Mouse (Mus musculus): ENCODE data around the gene Ptpn18. TPM values are rescaled to one million over a fixed set of nuclear protein-coding genes. Genes with fewer than 3 reads are reported as not detected.

Ptpn18 gene
- polyA plus RNA-seq (2015; fragmentation: Nextera tagmentation; extraction: Ambion mirVana), result 26.9 and 29.4 TPM in 2 replicates

DNA sequence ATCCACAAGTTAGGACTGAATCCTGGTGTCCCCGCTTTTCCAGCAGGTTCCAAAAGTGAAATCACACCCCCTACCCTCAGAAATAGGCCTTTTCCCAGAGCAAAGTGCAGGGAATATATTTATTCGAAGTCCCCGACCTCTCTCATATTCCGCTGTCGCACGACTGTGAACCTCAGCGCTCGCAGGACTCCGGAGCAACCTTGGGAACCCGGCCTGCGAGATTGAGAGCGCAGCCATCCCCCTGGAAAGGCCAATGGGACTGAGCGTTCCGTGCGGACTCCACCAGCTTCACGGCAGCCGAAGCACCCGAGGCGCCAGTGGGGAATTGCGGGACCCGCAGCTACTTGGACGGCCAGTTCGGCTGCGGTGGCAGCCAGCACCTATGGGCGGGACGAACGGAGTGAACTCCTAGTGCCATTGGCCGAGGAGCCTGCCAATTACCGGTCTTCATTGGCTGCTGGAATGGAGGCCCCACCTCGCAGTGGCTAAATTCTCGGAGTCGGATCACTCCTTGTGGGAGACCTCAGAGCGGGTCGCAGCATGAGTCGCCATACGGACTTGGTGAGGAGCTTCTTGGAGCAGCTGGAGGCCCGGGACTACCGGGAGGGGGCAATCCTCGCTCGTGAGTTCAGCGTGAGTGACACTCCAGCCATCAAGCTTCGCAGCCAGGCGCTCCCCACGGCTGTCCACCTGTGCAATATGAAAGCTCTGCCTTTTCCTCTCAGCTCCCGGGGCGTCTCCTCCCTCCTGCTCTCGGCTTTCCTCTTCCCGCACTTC is at the start of gene Ptpn18:
TSS of gene Ptpn18 (plus strand) at position 479 of the 777 bp plus-strand sequence.
- H3K27ac ChIP-seq (replicated peaks), result peak within 1 kb of the TSS; percentile 67; the same call in 1 of the 2 replicates

GRCm38 (mm10) chr1:34428466-34428865 is 31.1 kb upstream of the Ptpn18 start:
- Histone ChIP-seq H3K27ac (replicated peaks) (no peak overlapping the region), H3K36me3 (ENCODE audit: control insufficient read depth, insufficient read depth, low read length) (no peaks in the 10 kb centered on the region; the same call in 1 of the 2 replicates), H3K9ac (ENCODE audit: low read length) (no peak overlapping the region), H3K4me2 (replicated peaks; ENCODE audit: low read depth) (no peak overlapping the region), H3K4me3 (ENCODE audit: low read depth, low read length) (no peak overlapping the region), H3K9me3 (ENCODE audit: control insufficient read depth, low read length) (peaks cover 3% of the 10 kb centered on the region; the same call in 1 of the 2 replicates), H3K4me1 (replicated peaks; ENCODE audit: control insufficient read depth, insufficient read depth) (no peaks in the 10 kb centered on the region), H3K27me3 (ENCODE audit: control insufficient read depth, insufficient read depth, low read length) (no peaks in the 10 kb centered on the region)
- 98% methylated on average over 2 of the region's 2 CpGs for WGBS
- ATAC-seq (ENCODE audit: low FRiP score, low TSS enrichment) (no peak), DNase-seq (ENCODE audit: low spot score) (no peak)
- no peak for TF ChIP-seq EP300 (optimal IDR thresholded peaks at IDR 0.05)

More for the DNA sequence above, at the start of gene Ptpn18:
- H3K4me1 ChIP-seq (replicated peaks; ENCODE audit: control insufficient read depth, insufficient read depth), result no peaks in the 10 kb centered on the region; the same call in 1 of the 2 replicates
- peak; percentile 94 for ATAC-seq (ENCODE audit: low FRiP score, low TSS enrichment)
- TF ChIP-seq EP300 (optimal IDR thresholded peaks at IDR 0.05), result no peak
- 0 out of 2 replicates have a peak, but pooled peaks have one; percentile 35 for TF ChIP-seq CTCF (IDR thresholded peaks at IDR 0.05; ENCODE audit: low read depth)
- WGBS, result 1% methylated on average over 48 of the region's 48 CpGs
- H3K36me3 ChIP-seq (ENCODE audit: control insufficient read depth, insufficient read depth, low read length), result no peaks in the 10 kb centered on the region
- H3K4me2 ChIP-seq (replicated peaks; ENCODE audit: low read depth), result peak within 1 kb of the TSS; percentile 86
- H3K27me3 ChIP-seq (ENCODE audit: control insufficient read depth, insufficient read depth, low read length), result no peaks in the 10 kb centered on the region
- peak within 1 kb of the TSS; percentile 52 for H3K4me3 ChIP-seq (ENCODE audit: low read depth, low read length)
- peak within 1 kb of the TSS; percentile 56 for H3K9ac ChIP-seq (ENCODE audit: low read length)
- no peaks in the 10 kb centered on the region for H3K9me3 ChIP-seq (ENCODE audit: control insufficient read depth, low read length)
- DNase-seq (ENCODE audit: low spot score), result peak; percentile 94

DNA sequence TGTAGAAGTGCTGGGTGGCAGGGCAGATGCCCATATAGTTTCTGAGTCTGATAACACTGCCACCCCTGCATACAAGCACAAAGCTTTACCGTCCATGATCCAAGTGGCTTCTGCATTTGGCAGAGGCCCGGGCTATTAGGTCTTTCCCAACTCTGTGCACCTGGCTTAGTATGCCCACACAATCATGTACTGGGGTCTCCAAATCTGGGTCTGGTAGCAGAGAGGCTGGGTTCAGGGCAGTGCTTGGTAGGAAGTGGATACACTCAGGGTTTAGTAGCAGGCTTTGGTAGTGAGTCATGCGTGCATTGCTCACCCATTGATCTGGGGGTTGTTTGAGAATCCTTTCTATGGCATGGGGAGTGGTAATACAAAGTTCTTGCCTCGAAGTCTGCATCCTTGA is 30.3 kb upstream of the Ptpn18 start:
- no peak for TF ChIP-seq CTCF (IDR thresholded peaks at IDR 0.05; ENCODE audit: low read depth)
- no peak for TF ChIP-seq EP300 (optimal IDR thresholded peaks at IDR 0.05)
- DNase-seq (ENCODE audit: low spot score), result no peak
- ATAC-seq (ENCODE audit: low FRiP score, low TSS enrichment), result no peak
- Histone ChIP-seq H3K4me1 (replicated peaks; ENCODE audit: control insufficient read depth, insufficient read depth) (no peaks in the 10 kb centered on the region), H3K9me3 (ENCODE audit: control insufficient read depth, low read length) (peaks cover 3% of the 10 kb centered on the region; the same call in 1 of the 2 replicates), H3K27me3 (ENCODE audit: control insufficient read depth, insufficient read depth, low read length) (no peaks in the 10 kb centered on the region), H3K4me2 (replicated peaks; ENCODE audit: low read depth) (no peak overlapping the region), H3K9ac (ENCODE audit: low read length) (no peak overlapping the region), H3K36me3 (ENCODE audit: control insufficient read depth, insufficient read depth, low read length) (no peaks in the 10 kb centered on the region; the same call in 1 of the 2 replicates), H3K27ac (replicated peaks) (no peak overlapping the region), H3K4me3 (ENCODE audit: low read depth, low read length) (no peak overlapping the region)
- 96% methylated on average over 4 of the region's 4 CpGs for WGBS

DNA sequence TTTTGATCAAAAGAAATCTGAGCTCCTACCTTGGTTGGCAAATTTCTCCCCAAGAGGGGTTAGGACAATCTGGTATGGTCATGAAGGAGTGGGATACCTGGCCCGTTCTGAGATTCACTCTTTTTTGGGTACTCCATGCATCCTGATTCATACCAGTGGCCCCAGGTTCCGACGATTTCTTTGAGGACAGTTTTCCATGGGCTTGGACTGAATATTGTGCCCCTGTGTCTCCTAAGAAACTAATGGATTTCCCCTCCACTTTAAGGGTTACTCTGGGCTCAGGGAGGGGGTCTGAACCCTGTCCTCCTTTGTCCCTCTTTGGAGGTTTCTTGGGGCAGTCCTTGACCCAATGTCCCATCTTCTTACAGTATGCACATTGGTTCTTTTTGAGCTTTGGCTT is 28.6 kb upstream of the Ptpn18 start:
- Histone ChIP-seq H3K4me3 (ENCODE audit: low read depth, low read length) (no peak overlapping the region), H3K9me3 (ENCODE audit: control insufficient read depth, low read length) (peaks cover 3% of the 10 kb centered on the region; the same call in 1 of the 2 replicates), H3K4me2 (replicated peaks; ENCODE audit: low read depth) (no peak overlapping the region), H3K27me3 (ENCODE audit: control insufficient read depth, insufficient read depth, low read length) (no peaks in the 10 kb centered on the region), H3K36me3 (ENCODE audit: control insufficient read depth, insufficient read depth, low read length) (no peaks in the 10 kb centered on the region; the same call in 1 of the 2 replicates), H3K9ac (ENCODE audit: low read length) (no peak overlapping the region), H3K27ac (replicated peaks) (no peak overlapping the region), H3K4me1 (replicated peaks; ENCODE audit: control insufficient read depth, insufficient read depth) (no peaks in the 10 kb centered on the region)
- ATAC-seq (ENCODE audit: low FRiP score, low TSS enrichment) (no peak), DNase-seq (ENCODE audit: low spot score) (no peak)
- 98% methylated on average over 3 of the region's 3 CpGs for WGBS
- no peak for TF ChIP-seq CTCF (IDR thresholded peaks at IDR 0.05; ENCODE audit: low read depth)
- TF ChIP-seq EP300 (optimal IDR thresholded peaks at IDR 0.05), result no peak

DNA sequence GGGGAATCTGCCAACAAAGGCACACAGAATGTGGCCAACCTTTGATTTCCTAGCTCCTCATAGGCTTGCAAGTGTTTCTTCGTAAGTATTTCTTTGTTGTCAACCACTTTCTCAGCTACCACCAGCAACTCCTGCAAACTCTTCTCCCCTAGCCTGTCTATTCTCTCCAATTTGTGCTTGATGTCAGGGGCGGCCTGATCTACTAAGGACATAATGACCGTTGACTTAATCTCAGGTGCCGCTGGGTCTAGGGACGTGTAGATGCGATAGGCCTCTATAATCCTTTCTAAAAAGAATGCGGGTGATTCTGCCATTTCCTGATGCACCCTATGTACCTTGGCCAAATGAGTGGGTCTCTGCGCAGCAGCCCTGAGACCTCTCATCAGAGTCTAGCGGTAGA is 28.1 kb upstream of the Ptpn18 start:
- Histone ChIP-seq H3K9me3 (ENCODE audit: control insufficient read depth, low read length) (peaks cover 3% of the 10 kb centered on the region; the same call in 1 of the 2 replicates), H3K4me1 (replicated peaks; ENCODE audit: control insufficient read depth, insufficient read depth) (no peaks in the 10 kb centered on the region), H3K9ac (ENCODE audit: low read length) (no peak overlapping the region), H3K36me3 (ENCODE audit: control insufficient read depth, insufficient read depth, low read length) (no peaks in the 10 kb centered on the region; the same call in 1 of the 2 replicates), H3K27me3 (ENCODE audit: control insufficient read depth, insufficient read depth, low read length) (no peaks in the 10 kb centered on the region), H3K4me2 (replicated peaks; ENCODE audit: low read depth) (no peak overlapping the region), H3K27ac (replicated peaks) (no peak overlapping the region), H3K4me3 (ENCODE audit: low read depth, low read length) (no peak overlapping the region)
- WGBS, result 99% methylated on average over 9 of the region's 9 CpGs
- no peak for TF ChIP-seq EP300 (optimal IDR thresholded peaks at IDR 0.05)
- no peak for TF ChIP-seq CTCF (IDR thresholded peaks at IDR 0.05; ENCODE audit: low read depth)
- ATAC-seq (ENCODE audit: low FRiP score, low TSS enrichment) (no peak), DNase-seq (ENCODE audit: low spot score) (no peak)

- ATAC-seq (ENCODE audit: low FRiP score, low TSS enrichment), result no peak
- DNase-seq (ENCODE audit: low spot score), result peak; percentile 24
- Histone ChIP-seq H3K9me3 (ENCODE audit: control insufficient read depth, low read length) (peaks cover 3% of the 10 kb centered on the region; the same call in 1 of the 2 replicates), H3K4me3 (ENCODE audit: low read depth, low read length) (peak overlapping the region; percentile 37), H3K4me1 (replicated peaks; ENCODE audit: control insufficient read depth, insufficient read depth) (no peaks in the 10 kb centered on the region), H3K4me2 (replicated peaks; ENCODE audit: low read depth) (peak overlapping the region; percentile 75), H3K9ac (ENCODE audit: low read length) (peak overlapping the region; percentile 63; the same call in 1 of the 2 replicates), H3K27ac (replicated peaks) (peak overlapping the region; percentile 65; the same call in 1 of the 2 replicates), H3K36me3 (ENCODE audit: control insufficient read depth, insufficient read depth, low read length) (no peaks in the 10 kb centered on the region; the same call in 1 of the 2 replicates), H3K27me3 (ENCODE audit: control insufficient read depth, insufficient read depth, low read length) (no peaks in the 10 kb centered on the region)
- 54% methylated on average over 13 of the region's 13 CpGs for WGBS
- TF ChIP-seq EP300 (optimal IDR thresholded peaks at IDR 0.05) (no peak), CTCF (IDR thresholded peaks at IDR 0.05; ENCODE audit: low read depth) (no peak)
These were observed 27.2 kb upstream of the Ptpn18 start for GRCm38 (mm10) chr1:34432411-34432775.
